Mouse (Mus musculus) neural tube, embryonic 10.5 days (tissue): ENCODE results near the gene Gphn.
A peak's percentile ranks its signal among the peaks of the same experiment; 100 is the strongest.

ENCODE experiments used
- DNase-seq: peaks from one replicate; pipeline ENCODE4 v3.0.0-alpha.2; 2017; ENCODE audit warnings: low spot score; ENCODE audit errors: extremely low spot score

Gene Gphn

GRCm38 (mm10) chr12:78225707-78226518 lies at the start of gene Gphn:
TSS of gene Gphn (plus strand) at chr12:78226379.
- DNase-seq: peak; percentile 90

- no peak for DNase-seq
Observed at GRCm38 (mm10) chr12:78181452-78181851, 44.7 kb upstream of the Gphn start.

GRCm38 (mm10) chr12:78193942-78194341 lies 32.2 kb upstream of the Gphn start, which contains the start of gene Gm6657:
TSS of gene Gm6657 (plus strand) at chr12:78194242.
- no peak for DNase-seq

GRCm38 (mm10) chr12:78195368-78195767 lies 30.8 kb upstream of the Gphn start:
- DNase-seq: no peak

- DNase-seq: no peak
Observed at GRCm38 (mm10) chr12:78203646-78204045, 22.5 kb upstream of the Gphn start.

- DNase-seq: peak; percentile 26
Observed at GRCm38 (mm10) chr12:78205915-78206570, 20.1 kb upstream of the Gphn start.

GRCm38 (mm10) chr12:78206571-78206960 lies 19.6 kb upstream of the Gphn start:
- DNase-seq: no peak

- no peak for DNase-seq
Observed at GRCm38 (mm10) chr12:78209856-78210255, 16.3 kb upstream of the Gphn start.

- no peak for DNase-seq
Observed at GRCm38 (mm10) chr12:78215490-78215889, 10.7 kb upstream of the Gphn start.

GRCm38 (mm10) chr12:78219191-78219825 lies 6.9 kb upstream of the Gphn start:
- DNase-seq: no peak

- DNase-seq: no peak
Observed at GRCm38 (mm10) chr12:78226519-78226875, 318 bp downstream of the Gphn start.

GRCm38 (mm10) chr12:78227021-78227932 lies 1.1 kb downstream of the Gphn start:
- peak; percentile 61 for DNase-seq

GRCm38 (mm10) chr12:78228139-78228538 lies 2.0 kb downstream of the Gphn start:
- no peak for DNase-seq

- DNase-seq: no peak
Observed at GRCm38 (mm10) chr12:78232560-78232959, 6.4 kb downstream of the Gphn start.

GRCm38 (mm10) chr12:78248366-78248765 lies 22.2 kb downstream of the Gphn start:
- DNase-seq: no peak

- no peak for DNase-seq
Observed at GRCm38 (mm10) chr12:78249151-78249550, 23.0 kb downstream of the Gphn start.

GRCm38 (mm10) chr12:78277386-78277785 lies 51.2 kb downstream of the Gphn start:
- no peak for DNase-seq

- DNase-seq: no peak
Observed at GRCm38 (mm10) chr12:78290384-78290783, 64.2 kb downstream of the Gphn start.

- no peak for DNase-seq
Observed at GRCm38 (mm10) chr12:78298824-78299398, 72.7 kb downstream of the Gphn start.

GRCm38 (mm10) chr12:78315106-78315505 lies 88.9 kb downstream of the Gphn start:
- no peak for DNase-seq

GRCm38 (mm10) chr12:78327946-78328345 lies 101.8 kb downstream of the Gphn start:
- no peak for DNase-seq
